In genomic region chr1:177442196-177442808, GRCm38 (mm10) we compare ENCODE assay signal across 8 mouse cellular contexts. TPM values are rescaled to one million over a fixed set of nuclear protein-coding genes. Genes with fewer than 3 reads are reported as not detected.
DNase-seq lines count a peak whose midpoint lies in the region; ATAC-seq and TF ChIP-seq lines count a peak whose summit lies in the region.

Gene Zbtb18 (plus strand): TSS chr1:177442351.

- H3K36me3 ChIP-seq in midbrain, embryonic 12.5 days: peaks cover 2% of the 10 kb centered on the region; the same call in 1 of the 2 replicates

- peaks cover 13% of the 10 kb centered on the region for H3K4me1 ChIP-seq in bone marrow macrophage, adult 2 months (ENCODE audit: control insufficient read depth, insufficient read depth, low read length)
- peaks cover 39% of the 10 kb centered on the region for H3K4me1 ChIP-seq in midbrain, embryonic 12.5 days

- peak; percentile 87 for DNase-seq in right cerebral cortex, postnatal 4 days
- no peak for DNase-seq in right cerebral cortex, adult 18-20 months
- peak in 1 of 2 experiments; percentile 24 for DNase-seq in gastrocnemius, postnatal 36 days
- no peak for DNase-seq in layer of hippocampus, postnatal 10 days (ENCODE audit: low spot score in 2 of 2)
- peak; percentile 42 to 68 for DNase-seq in thymus, postnatal 36 days
- DNase-seq in right cerebral cortex, postnatal 14 days: no peak

- no peaks in the 10 kb centered on the region for H3K27me3 ChIP-seq in midbrain, embryonic 12.5 days

- TF ChIP-seq CTCF in bone marrow macrophage, adult 2 months (IDR thresholded peaks at IDR 0.05; ENCODE audit: low read depth, low read length): no peak

- H3K4me3 ChIP-seq in bone marrow macrophage, adult 2 months (ENCODE audit: insufficient read depth, low read length): peak within 1 kb of the TSS; percentile 74
- peak within 1 kb of the TSS; percentile 91 for H3K4me3 ChIP-seq in midbrain, embryonic 12.5 days

- H3K4me2 ChIP-seq in midbrain, embryonic 12.5 days (replicated peaks): peak within 1 kb of the TSS; percentile 70

- ATAC-seq in midbrain, embryonic 12.5 days (ENCODE audit: low FRiP score, low read depth): no peak

- no peaks in the 10 kb centered on the region for H3K9me3 ChIP-seq in midbrain, embryonic 12.5 days

- intact Hi-C loops in gastrocnemius, postnatal 36 days (cut with DNase I): loop anchor here (5.0 kb wide), 1 partner anchor 200 kb away; no protein-coding TSS in a partner anchor

- H3K27ac ChIP-seq in bone marrow macrophage, adult 2 months (ENCODE audit: insufficient read depth, low read depth, low read length): peak within 1 kb of the TSS; percentile 59
- H3K27ac ChIP-seq in midbrain, embryonic 12.5 days (replicated peaks): peak within 1 kb of the TSS; percentile 100

- 1% methylated on average over 35 of the region's 106 CpGs for WGBS in midbrain, embryonic 12.5 days

- peak within 1 kb of the TSS; percentile 99 for H3K9ac ChIP-seq in midbrain, embryonic 12.5 days (replicated peaks)

- no peak for TF ChIP-seq POLR2A in bone marrow macrophage, adult 2 months (IDR thresholded peaks at IDR 0.05; ENCODE audit: borderline replicate concordance, low read depth, low read length)

RNA-seq across cellular contexts. Expression of gene Zbtb18, which starts in this region (rescaled TPM):
- 22.4 and 32.3 TPM in 2 replicates for polyA plus RNA-seq in bone marrow macrophage, adult 2 months (2012; ENCODE audit: insufficient read depth, insufficient read length, missing spikeins)
- total RNA-seq in gastrocnemius, postnatal 36 days (2021): 10 to 100 TPM; 89.0 to 92.0 TPM
- total RNA-seq in layer of hippocampus, postnatal 10 days (2021): 100 to 1,000 TPM; 639 to 677 TPM
- polyA plus RNA-seq in midbrain, embryonic 12.5 days (2016; fragmentation: Nextera tagmentation; extraction: Ambion mirVana): 11.7 and 11.9 TPM in 2 replicates

Comparison
In these comparisons a context has a peak if more than half of its experiments do, and no peak if none do; other contexts are left out.
1. RNA of gene Zbtb18 (total RNA-seq): 639 to 677 TPM in layer of hippocampus, postnatal 10 days; 89.0 to 92.0 TPM in gastrocnemius, postnatal 36 days; every median in the first group is over 4 times any median in the second.
2. DNase-seq: peak in right cerebral cortex, postnatal 4 days (single experiment) and thymus, postnatal 36 days (2 of 2); none in right cerebral cortex, adult 18-20 months (single experiment), layer of hippocampus, postnatal 10 days (0 of 2) and right cerebral cortex, postnatal 14 days (single experiment).